Mouse (Mus musculus) MEL (cell line): ENCODE measurements around the gene Slc25a34. TPM values are rescaled to one million over a fixed set of nuclear protein-coding genes. Genes with fewer than 3 reads are reported as not detected.

Source experiments
- DNase-seq: peaks from one replicate; pipeline ENCODE4 v3.0.0; 2011; ENCODE audit warnings: low read depth, low spot score
- H3K27ac ChIP-seq: 2 replicates; pipeline ENCODE4 v1.5.1; 2012; ENCODE audit warnings: low read depth, mild to moderate bottlenecking, control low read depth, low read length, moderate library complexity; ENCODE audit not compliant: control insufficient read depth
- H3K27me3 ChIP-seq, 2 experiments: fragments of 150-350 bp in 1 of 2; sonication (generic) in 1 of 2; 2 replicates each; pipeline ENCODE4 v1.6.1; 2012; ENCODE audit warnings: low read length in 2 of 2, mild to moderate bottlenecking in 2 of 2, improper control_type of control experiment in 1 of 2, moderate library complexity in 1 of 2; ENCODE audit not compliant: insufficient read depth in 2 of 2, control insufficient read depth in 1 of 2
- H3K36me3 ChIP-seq, 2 experiments: 2 replicates each; pipeline ENCODE4 v1.6.1; 2012 to 2014; ENCODE audit warnings: low read length in 2 of 2, improper control_type of control experiment in 1 of 2, inconsistent platforms in 1 of 2, mild to moderate bottlenecking in 1 of 2; ENCODE audit not compliant: insufficient read depth in 2 of 2, control insufficient read depth in 1 of 2
- H3K4me1 ChIP-seq, 2 experiments: fragments of 150-350 bp in 1 of 2; sonication (generic) in 1 of 2; 2 replicates each; pipeline ENCODE4 v1.6.1; 2012; ENCODE audit warnings: low read length in 2 of 2, improper control_type of control experiment in 1 of 2, mild to moderate bottlenecking in 1 of 2; ENCODE audit not compliant: insufficient read depth in 2 of 2, control insufficient read depth in 1 of 2
- H3K4me3 ChIP-seq, 2 experiments: fragments of 150-350 bp in 1 of 2; sonication (generic) in 1 of 2; 2 replicates each; pipeline ENCODE4 v1.5.1; 2012; ENCODE audit warnings: low read depth in 2 of 2, low read length in 2 of 2, mild to moderate bottlenecking in 2 of 2, moderate library complexity in 2 of 2, control low read depth in 1 of 2, improper control_type of control experiment in 1 of 2; ENCODE audit not compliant: control insufficient read depth in 1 of 2, insufficient read depth in 1 of 2
- H3K79me2 ChIP-seq: 2 replicates; pipeline ENCODE4 v1.6.1; 2012; ENCODE audit warnings: mild to moderate bottlenecking, low read length, moderate library complexity; ENCODE audit not compliant: control insufficient read depth, poor library complexity, insufficient read depth
- H3K9ac ChIP-seq: 2 replicates; pipeline ENCODE4 v1.6.1; 2012; ENCODE audit warnings: low read depth, mild to moderate bottlenecking, control low read depth, low read length, moderate library complexity; ENCODE audit not compliant: control insufficient read depth, poor library complexity, severe bottlenecking
- H3K9me3 ChIP-seq: fragments of 150-350 bp; sonication (generic); replicated peaks from 2 replicates; pipeline ENCODE4 v1.6.1; 2012; ENCODE audit warnings: mild to moderate bottlenecking, low read length, improper control_type of control experiment, moderate library complexity; ENCODE audit not compliant: insufficient read depth
- BHLHE40 ChIP-seq: IDR thresholded peaks from 2 replicates; pipeline ENCODE4 v1.6.1; 2012; ENCODE audit warnings: low read depth, mild to moderate bottlenecking, inconsistent platforms, low read length, improper control_type of control experiment, borderline replicate concordance
- CHD2 ChIP-seq: IDR thresholded peaks from 2 replicates; pipeline ENCODE4 v1.6.1; 2011; ENCODE audit warnings: low read length, improper control_type of control experiment
- ELF1 ChIP-seq: IDR thresholded peaks from 2 replicates; pipeline ENCODE4 v1.6.1; 2014; ENCODE audit warnings: low read depth, mild to moderate bottlenecking, inconsistent platforms, low read length, improper control_type of control experiment, moderate library complexity
- ETS1 ChIP-seq: IDR thresholded peaks from 2 replicates; pipeline ENCODE4 v1.6.1; 2012; ENCODE audit warnings: low read depth, mild to moderate bottlenecking, inconsistent platforms, low read length, improper control_type of control experiment, moderate library complexity
- GABPA ChIP-seq: IDR thresholded peaks from 2 replicates; pipeline ENCODE4 v1.6.1; 2012; ENCODE audit warnings: low read depth, mild to moderate bottlenecking, inconsistent platforms, low read length, improper control_type of control experiment, moderate library complexity
- JUND ChIP-seq: IDR thresholded peaks from 2 replicates; pipeline ENCODE4 v1.6.1; 2011; ENCODE audit warnings: low read depth, mild to moderate bottlenecking, improper control_type of control experiment, low read length
- MAFK ChIP-seq: IDR thresholded peaks from 2 replicates; pipeline ENCODE4 v1.6.1; 2011; ENCODE audit warnings: low read depth, mild to moderate bottlenecking, low read length, improper control_type of control experiment, borderline replicate concordance
- MYB ChIP-seq: IDR thresholded peaks from 2 replicates; pipeline ENCODE4 v1.6.1; 2011; ENCODE audit warnings: mild to moderate bottlenecking, low read depth, low read length, improper control_type of control experiment
- MYC ChIP-seq: IDR thresholded peaks from 2 replicates; pipeline ENCODE4 v1.6.1; 2011; ENCODE audit warnings: low read depth, mild to moderate bottlenecking, low read length, improper control_type of control experiment, moderate library complexity
- NRF1 ChIP-seq: IDR thresholded peaks from 2 replicates; pipeline ENCODE4 v1.6.1; 2014; ENCODE audit warnings: low read depth, mild to moderate bottlenecking, inconsistent platforms, low read length, improper control_type of control experiment, moderate library complexity; ENCODE audit not compliant: poor library complexity, insufficient read depth, severe bottlenecking
- POLR2AphosphoS2 ChIP-seq: IDR thresholded peaks from 2 replicates; pipeline ENCODE4 v1.6.1; 2011; ENCODE audit warnings: low read length, improper control_type of control experiment
- SIN3A ChIP-seq: IDR thresholded peaks from 2 replicates; pipeline ENCODE4 v1.6.1; 2012; ENCODE audit warnings: low read length, improper control_type of control experiment, inconsistent platforms
- SMC3 ChIP-seq: IDR thresholded peaks from 2 replicates; pipeline ENCODE4 v1.6.1; 2011; ENCODE audit warnings: low read depth, low read length, improper control_type of control experiment
- TAL1 ChIP-seq: IDR thresholded peaks from 2 replicates; pipeline ENCODE4 v1.6.1; 2012; ENCODE audit warnings: mild to moderate bottlenecking, inconsistent platforms, low read length, moderate library complexity, mixed read lengths
- USF2 ChIP-seq, 2 experiments: IDR thresholded peaks; 2 replicates each; pipeline ENCODE4 v1.6.1; 2011 to 2012; ENCODE audit warnings: improper control_type of control experiment in 2 of 2, low read length in 2 of 2, borderline replicate concordance in 1 of 2, inconsistent platforms in 1 of 2, low read depth in 1 of 2, mild to moderate bottlenecking in 1 of 2; ENCODE audit not compliant: insufficient read depth in 1 of 2
- ZC3H11A ChIP-seq: IDR thresholded peaks from 2 replicates; pipeline ENCODE4 v1.6.1; 2012; ENCODE audit warnings: low read depth, mild to moderate bottlenecking, inconsistent platforms, low read length, improper control_type of control experiment
- ZKSCAN1 ChIP-seq: IDR thresholded peaks from 2 replicates; pipeline ENCODE4 v1.6.1; 2012; ENCODE audit warnings: low read depth, mild to moderate bottlenecking, inconsistent platforms, low read length, improper control_type of control experiment, moderate library complexity
- ZMIZ1 ChIP-seq: IDR thresholded peaks from 2 replicates; pipeline ENCODE4 v1.6.1; 2012; ENCODE audit warnings: low read depth, mild to moderate bottlenecking, inconsistent platforms, low read length, improper control_type of control experiment, moderate library complexity
- ZNF384 ChIP-seq: IDR thresholded peaks from 2 replicates; pipeline ENCODE4 v1.6.1; 2012; ENCODE audit warnings: low read depth, mild to moderate bottlenecking, inconsistent platforms, low read length, improper control_type of control experiment
- polyA plus RNA-seq, 2 experiments: library from polyadenylated mRNA; stranded (reverse) in 1 of 2; unstranded in 1 of 2; fragments of >175 nt in 1 of 2; fragments of >200 nt in 1 of 2; gene quantifications; 2 replicates each; pipeline versions ENCODE4 v1.2.1 to v1.2.4; 2012; ENCODE audit warnings: low replicate concordance in 2 of 2, low read depth in 1 of 2; ENCODE audit not compliant: insufficient read length in 2 of 2, insufficient read depth in 1 of 2, missing spikeins in 1 of 2
- total RNA-seq: library from RNA; depleted of rRNA; stranded (reverse); fragments of 300-350 nt; gene quantifications from 2 replicates; pipeline ENCODE4 v1.2.3, GENCODE M21; 2012

Slc25a34 gene
- total and polyA plus RNA-seq, 3 experiments, result 0.10 TPM; not detected in 2

DNA sequence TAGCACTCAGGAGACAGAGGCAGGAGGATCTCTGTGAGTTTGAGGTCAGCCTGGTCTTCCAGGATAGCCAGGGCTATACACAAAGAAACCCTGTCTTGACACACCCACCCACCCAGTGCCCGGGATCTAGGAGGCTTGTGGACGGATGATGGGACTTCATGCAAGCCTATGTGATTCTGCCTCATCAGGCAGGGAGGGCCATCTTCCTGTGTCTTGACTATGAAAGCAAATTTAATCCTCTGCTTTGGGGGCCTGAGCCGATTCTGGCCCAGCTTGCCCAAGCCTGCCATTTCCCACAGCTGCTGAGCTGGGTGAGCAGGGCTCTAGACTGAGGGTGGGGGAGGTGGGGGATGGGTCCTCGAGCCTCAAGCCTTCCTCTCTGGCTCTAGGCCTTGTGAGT lies 19.7 kb downstream of the Slc25a34 start:
- no peaks in the 10 kb centered on the region for H3K36me3 ChIP-seq
- no peaks in the 10 kb centered on the region for H3K4me1 ChIP-seq
- no peak overlapping the region for H3K27ac ChIP-seq
- TF ChIP-seq MYB (no peak), MAFK (no peak), USF2 (IDR thresholded peaks at IDR 0.05; ENCODE audit: borderline replicate concordance in 1 of 2, insufficient read depth in 1 of 2, low read depth in 1 of 2, low read length in 2 of 2) (no peak), MYC (no peak), CHD2 (no peak)
- TF ChIP-seq, all 39 proteins: peak for 0
- Histone ChIP-seq H3K4me3 (no peak overlapping the region), H3K79me2 (no peaks in the 10 kb centered on the region), H3K9me3 (no peaks in the 10 kb centered on the region), H3K27me3 (no peaks in the 10 kb centered on the region; a peak in 1 of 4 replicates), H3K9ac (no peak overlapping the region)
- no peak for DNase-seq

DNA sequence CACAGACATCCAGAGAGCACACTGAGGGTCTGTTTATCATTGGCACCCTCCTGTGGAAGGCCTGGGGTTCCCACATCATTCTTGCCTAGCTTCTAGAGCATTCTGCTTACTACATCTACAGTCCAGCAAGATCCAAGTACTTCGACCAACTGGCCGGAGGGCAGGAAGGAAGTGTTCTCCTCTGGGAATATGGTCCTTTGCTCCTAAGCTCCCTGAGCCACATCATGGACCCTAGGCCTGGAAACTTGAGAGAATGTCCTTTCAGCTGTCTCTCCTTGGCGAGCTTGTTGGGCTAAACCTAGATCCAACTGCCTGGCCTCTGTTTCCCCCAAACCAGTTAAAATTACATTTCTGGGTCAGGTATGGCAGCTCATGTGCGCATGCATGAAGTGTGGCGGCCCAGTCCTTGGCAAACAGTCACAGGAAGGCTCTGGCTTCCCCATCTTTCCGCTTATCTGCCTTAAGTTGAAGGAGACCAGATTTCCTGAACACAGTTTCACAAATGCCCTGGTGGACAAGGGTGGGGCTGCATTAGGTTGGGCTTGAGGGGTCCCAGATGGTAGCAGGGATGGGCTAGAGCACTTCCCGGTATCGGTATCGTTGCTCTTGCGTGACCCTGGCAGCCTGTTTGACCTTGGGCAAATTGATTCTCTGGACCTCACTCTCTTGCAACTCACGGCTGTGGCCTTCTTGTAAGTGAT lies 20.9 kb downstream of the Slc25a34 start:
- Histone ChIP-seq H3K9ac (no peak overlapping the region), H3K4me3 (no peak overlapping the region), H3K36me3 (no peaks in the 10 kb centered on the region), H3K79me2 (no peaks in the 10 kb centered on the region), H3K4me1 (no peaks in the 10 kb centered on the region), H3K27ac (no peak overlapping the region), H3K27me3 (no peaks in the 10 kb centered on the region; a peak in 1 of 4 replicates), H3K9me3 (no peaks in the 10 kb centered on the region)
- TF ChIP-seq MYC (no peak), ZMIZ1 (no peak), MAFK (no peak), SIN3A (no peak), CHD2 (no peak), JUND (no peak), ZKSCAN1 (no peak), ELF1 (no peak), GABPA (no peak)
- no peak for DNase-seq

- TF ChIP-seq BHLHE40, result no peak
- TF ChIP-seq SMC3, result no peak
- no peak for TF ChIP-seq ETS1
- no peak for TF ChIP-seq JUND
- TF ChIP-seq POLR2AphosphoS2, result no peak
- no peak for TF ChIP-seq ZKSCAN1
- no peak for TF ChIP-seq NRF1
- no peak for TF ChIP-seq ZNF384
- TF ChIP-seq TAL1, result no peak
- no peak for TF ChIP-seq ZC3H11A
- Histone ChIP-seq H3K79me2 (no peaks in the 10 kb centered on the region), H3K9ac (no peak overlapping the region), H3K4me3 (no peak overlapping the region), H3K27me3 (no peaks in the 10 kb centered on the region; a peak in 1 of 4 replicates), H3K27ac (no peak overlapping the region), H3K4me1 (no peaks in the 10 kb centered on the region), H3K36me3 (no peaks in the 10 kb centered on the region), H3K9me3 (no peaks in the 10 kb centered on the region)
- DNase-seq, result no peak
Measured at GRCm38 (mm10) chr4:141601148-141601862, 22.3 kb downstream of the Slc25a34 start.
